Mouse (Mus musculus) kidney, embryonic 16.5 days (tissue): Measurements from ENCODE around the gene Npy4r. TPM values are rescaled to one million over a fixed set of nuclear protein-coding genes. Genes with fewer than 3 reads are reported as not detected.

Experiments
- ATAC-seq: fragments of 200-750 bp; cut with Nextera tagmentation; 2 replicates; pipeline ENCODE4 v1.8.0; 2017; ENCODE audit warnings: moderate TSS enrichment; ENCODE audit not compliant: low FRiP score, low TSS enrichment
- H3K27ac ChIP-seq: fragments of 300-500 bp; sonication (generic); 2 replicates; pipeline ENCODE4 v1.5.1; 2014; ENCODE audit warnings: low read length
- H3K27me3 ChIP-seq: fragments of 300-500 bp; sonication (generic); 2 replicates; pipeline ENCODE4 v1.6.1; 2014; ENCODE audit warnings: low read length, control low read depth, mixed read lengths; ENCODE audit not compliant: insufficient read depth
- H3K36me3 ChIP-seq: fragments of 300-500 bp; sonication (generic); 2 replicates; pipeline ENCODE4 v1.6.1; 2014; ENCODE audit warnings: low read length, control low read depth, mixed read lengths; ENCODE audit not compliant: insufficient read depth
- H3K4me1 ChIP-seq: fragments of 300-500 bp; sonication (generic); 2 replicates; pipeline ENCODE4 v1.6.1; 2014; ENCODE audit warnings: low read length, control low read depth, mixed read lengths; ENCODE audit not compliant: insufficient read depth
- H3K4me2 ChIP-seq: fragments of 300-500 bp; sonication (generic); replicated peaks from 2 replicates; pipeline ENCODE4 v1.6.1; 2014; ENCODE audit warnings: low read depth, low read length
- H3K4me3 ChIP-seq: fragments of 300-500 bp; sonication (generic); 2 replicates; pipeline ENCODE4 v1.5.1; 2014; ENCODE audit warnings: mild to moderate bottlenecking, low read length
- H3K9ac ChIP-seq: fragments of 300-500 bp; sonication (generic); replicated peaks from 2 replicates; pipeline ENCODE4 v1.6.1; 2014; ENCODE audit warnings: low read length
- H3K9me3 ChIP-seq: fragments of 300-500 bp; sonication (generic); 2 replicates; pipeline ENCODE4 v1.6.1; 2016; ENCODE audit warnings: low read length, control low read depth
- WGBS: fragments of 180-500 bp; shearing (Covaris S2); extraction: QIAGEN DNeasy Blood & Tissue Kit; methylation state at CpG from one replicate; pipeline ENCODE4 v1.1.7; 2014; 5-methylcytosine and 5-hydroxymethylcytosine counted together
- polyA plus RNA-seq: library from polyadenylated mRNA; unstranded; fragments of >200 nt; fragmentation: Nextera tagmentation; extraction: Ambion mirVana; gene quantifications from 2 replicates; pipeline ENCODE4 v1.2.1, GENCODE M21; 2015

The Npy4r gene
- polyA plus RNA-seq, 1 experiment from 2014 or later, result 0.10 TPM

- H3K27ac ChIP-seq, result no peak overlapping the region
- ATAC-seq, result peak; percentile 86
Observed at GRCm38 (mm10) chr14:34120016-34120910, 32.0 kb downstream of the Npy4r start.

GRCm38 (mm10) chr14:34119046-34119723 is 33.1 kb downstream of the Npy4r start:
- Histone ChIP-seq H3K4me2 (no peak overlapping the region), H3K9ac (no peak overlapping the region), H3K27ac (no peak overlapping the region), H3K27me3 (no peaks in the 10 kb centered on the region), H3K36me3 (no peaks in the 10 kb centered on the region), H3K4me3 (no peak overlapping the region), H3K9me3 (no peaks in the 10 kb centered on the region), H3K4me1 (peaks cover 20% of the 10 kb centered on the region)
- no peak for ATAC-seq
- 60% methylated on average over 7 of the region's 7 CpGs for WGBS

More at GRCm38 (mm10) chr14:34120016-34120910, 32.0 kb downstream of the Npy4r start:
- no peak overlapping the region for H3K4me3 ChIP-seq
- H3K9ac ChIP-seq, result no peak overlapping the region
- peaks cover 20% of the 10 kb centered on the region for H3K4me1 ChIP-seq
- H3K9me3 ChIP-seq, result no peaks in the 10 kb centered on the region
- H3K27me3 ChIP-seq, result no peaks in the 10 kb centered on the region
- 0 out of 2 replicates have a peak overlapping the region, but pooled peaks have one; percentile 1 for H3K4me2 ChIP-seq
- H3K36me3 ChIP-seq, result no peaks in the 10 kb centered on the region
- WGBS, result 30% methylated on average over 12 of the region's 12 CpGs

- no peak overlapping the region for H3K4me3 ChIP-seq
- no peak overlapping the region for H3K9ac ChIP-seq
- 78% methylated on average over 4 of the region's 4 CpGs for WGBS
- no peaks in the 10 kb centered on the region for H3K36me3 ChIP-seq
- no peak overlapping the region for H3K27ac ChIP-seq
- peaks cover 6% of the 10 kb centered on the region; the same call in 1 of the 2 replicates for H3K4me1 ChIP-seq
- H3K27me3 ChIP-seq, result no peaks in the 10 kb centered on the region
- ATAC-seq, result no peak
- no peak overlapping the region for H3K4me2 ChIP-seq
- no peaks in the 10 kb centered on the region for H3K9me3 ChIP-seq
Observed at GRCm38 (mm10) chr14:34114311-34114710, 38.0 kb downstream of the Npy4r start.

GRCm38 (mm10) chr14:34107594-34107993 is 44.7 kb downstream of the Npy4r start:
- WGBS, result 73% methylated on average over 4 of the region's 4 CpGs
- H3K4me3 ChIP-seq, result no peak overlapping the region
- H3K27me3 ChIP-seq, result no peaks in the 10 kb centered on the region
- H3K4me1 ChIP-seq, result peaks cover 3% of the 10 kb centered on the region; the same call in 1 of the 2 replicates
- H3K9me3 ChIP-seq, result no peaks in the 10 kb centered on the region
- H3K27ac ChIP-seq, result no peak overlapping the region
- no peak overlapping the region for H3K4me2 ChIP-seq
- no peak for ATAC-seq
- H3K36me3 ChIP-seq, result no peaks in the 10 kb centered on the region
- no peak overlapping the region for H3K9ac ChIP-seq

- H3K36me3 ChIP-seq, result no peaks in the 10 kb centered on the region
- H3K4me2 ChIP-seq, result no peak overlapping the region
- no peak overlapping the region for H3K4me3 ChIP-seq
- no peaks in the 10 kb centered on the region for H3K27me3 ChIP-seq
- peak; percentile 26; the same call in 1 of the 2 replicates for ATAC-seq
- 59% methylated on average over 12 of the region's 12 CpGs for WGBS
- peaks cover 5% of the 10 kb centered on the region; the same call in 1 of the 2 replicates for H3K4me1 ChIP-seq
- H3K9ac ChIP-seq, result no peak overlapping the region
- H3K27ac ChIP-seq, result no peak overlapping the region
- H3K9me3 ChIP-seq, result no peaks in the 10 kb centered on the region
Observed at GRCm38 (mm10) chr14:34106389-34107062, 45.8 kb downstream of the Npy4r start.

- Histone ChIP-seq H3K4me2 (no peak overlapping the region), H3K4me3 (no peak overlapping the region), H3K9me3 (no peaks in the 10 kb centered on the region), H3K36me3 (no peaks in the 10 kb centered on the region), H3K27ac (no peak overlapping the region), H3K9ac (no peak overlapping the region), H3K27me3 (no peaks in the 10 kb centered on the region), H3K4me1 (peaks cover 5% of the 10 kb centered on the region; the same call in 1 of the 2 replicates)
- ATAC-seq, result peak; percentile 67; the same call in 1 of the 2 replicates
- WGBS, result 18% methylated on average over 8 of the region's 8 CpGs
Observed at GRCm38 (mm10) chr14:34104892-34105291, 47.4 kb downstream of the Npy4r start.

GRCm38 (mm10) chr14:34103855-34104254 is 48.4 kb downstream of the Npy4r start:
- H3K9me3 ChIP-seq, result no peaks in the 10 kb centered on the region
- H3K27me3 ChIP-seq, result no peaks in the 10 kb centered on the region
- peaks cover 5% of the 10 kb centered on the region; the same call in 1 of the 2 replicates for H3K4me1 ChIP-seq
- H3K4me2 ChIP-seq, result no peak overlapping the region
- WGBS, result 79% methylated on average over 3 of the region's 3 CpGs
- H3K9ac ChIP-seq, result no peak overlapping the region
- H3K36me3 ChIP-seq, result no peaks in the 10 kb centered on the region
- H3K27ac ChIP-seq, result no peak overlapping the region
- no peak overlapping the region for H3K4me3 ChIP-seq
- no peak for ATAC-seq

GRCm38 (mm10) chr14:34102601-34103000 is 49.7 kb downstream of the Npy4r start, which contains the start of gene A630023A22Rik:
Gene A630023A22Rik (minus strand): TSS chr14:34102754.
- H3K36me3 ChIP-seq, result no peaks in the 10 kb centered on the region
- no peak within 1 kb of the TSS for H3K4me2 ChIP-seq
- H3K9me3 ChIP-seq, result no peaks in the 10 kb centered on the region
- no peak within 1 kb of the TSS for H3K27ac ChIP-seq
- H3K9ac ChIP-seq, result no peak within 1 kb of the TSS
- peaks cover 5% of the 10 kb centered on the region; the same call in 1 of the 2 replicates for H3K4me1 ChIP-seq
- WGBS, result 40% methylated on average over 5 of the region's 5 CpGs
- H3K4me3 ChIP-seq, result no peak within 1 kb of the TSS
- H3K27me3 ChIP-seq, result no peaks in the 10 kb centered on the region
- ATAC-seq, result no peak

GRCm38 (mm10) chr14:34096161-34096560 is 56.1 kb downstream of the Npy4r start:
- no peaks in the 10 kb centered on the region for H3K36me3 ChIP-seq
- no peak overlapping the region for H3K9ac ChIP-seq
- H3K27ac ChIP-seq, result no peak overlapping the region
- no peak for ATAC-seq
- H3K4me1 ChIP-seq, result no peaks in the 10 kb centered on the region
- H3K4me2 ChIP-seq, result no peak overlapping the region
- WGBS, result 82% methylated on average over 5 of the region's 5 CpGs
- H3K9me3 ChIP-seq, result no peaks in the 10 kb centered on the region
- H3K27me3 ChIP-seq, result no peaks in the 10 kb centered on the region
- H3K4me3 ChIP-seq, result no peak overlapping the region
